ENCODE assay signal across 19 mouse cellular contexts in genomic region chr9:116241290-116241689, GRCm38 (mm10).
DNase-seq lines count a peak whose midpoint lies in the region; ATAC-seq lines count a peak whose summit lies in the region.
"Had no signal": no experiment of that assay in that cellular context is flagged by ENCODE, and none has a peak within 500 bp of the region (broad histone marks: within the 10 kb centered on the region; RNA-seq: fewer than 3 reads in every experiment).

No protein-coding gene starts in this region.

- no peaks in the 10 kb centered on the region for H3K36me3 ChIP-seq in intestine, embryonic 14.5 days (ENCODE audit: control insufficient read depth, insufficient read depth, low read length)
- H3K36me3 ChIP-seq in intestine, embryonic 16.5 days (ENCODE audit: control insufficient read depth, insufficient read depth, low read length), result no peaks in the 10 kb centered on the region
- H3K36me3 ChIP-seq in lung, embryonic 16.5 days (ENCODE audit: control insufficient read depth, insufficient read depth, low read length), result no peaks in the 10 kb centered on the region
- no peaks in the 10 kb centered on the region for H3K36me3 ChIP-seq in liver, embryonic 11.5 days (ENCODE audit: control insufficient read depth, insufficient read depth, low read length)
- H3K36me3 ChIP-seq: embryonic facial prominence, embryonic 15.5 days; hindbrain, embryonic 10.5 days; limb, embryonic 12.5 days; liver, embryonic 13.5 days; midbrain, embryonic 12.5 days; neural tube, embryonic 12.5 days had no signal

- no peak overlapping the region for H3K4me3 ChIP-seq in intestine, embryonic 14.5 days (ENCODE audit: low read depth, low read length)
- H3K4me3 ChIP-seq in intestine, embryonic 16.5 days (ENCODE audit: low read length), result no peak overlapping the region
- no peak overlapping the region for H3K4me3 ChIP-seq in lung, embryonic 16.5 days (ENCODE audit: low read length)
- no peak overlapping the region for H3K4me3 ChIP-seq in liver, embryonic 11.5 days (ENCODE audit: low read depth, low read length)
- H3K4me3 ChIP-seq: embryonic facial prominence, embryonic 15.5 days; hindbrain, embryonic 10.5 days; limb, embryonic 12.5 days; liver, embryonic 13.5 days; midbrain, embryonic 12.5 days; neural tube, embryonic 12.5 days had no signal

- no peak overlapping the region for H3K9ac ChIP-seq in intestine, embryonic 14.5 days (ENCODE audit: low read length)
- no peak overlapping the region for H3K9ac ChIP-seq in intestine, embryonic 16.5 days (ENCODE audit: low read depth, low read length)
- peak overlapping the region; percentile 8; the same call in 1 of the 2 replicates for H3K9ac ChIP-seq in lung, embryonic 16.5 days (ENCODE audit: low read length)
- H3K9ac ChIP-seq in liver, embryonic 11.5 days (ENCODE audit: low read depth, low read length), result no peak overlapping the region
- H3K9ac ChIP-seq: embryonic facial prominence, embryonic 15.5 days; forebrain, postnatal 0 days; limb, embryonic 12.5 days; liver, embryonic 13.5 days; midbrain, embryonic 12.5 days; neural tube, embryonic 12.5 days had no signal

- peak; percentile 58 for ATAC-seq in intestine, embryonic 14.5 days (replicated peaks; ENCODE audit: low FRiP score, low TSS enrichment, low read depth)
- ATAC-seq in intestine, embryonic 16.5 days, result peak; percentile 52
- ATAC-seq in lung, embryonic 16.5 days (ENCODE audit: low read depth), result peak; percentile 35
- no peak for ATAC-seq in liver, embryonic 11.5 days (replicated peaks; ENCODE audit: low FRiP score)
- ATAC-seq: forebrain, postnatal 0 days; inflammation-experienced regulatory T-cells, adult 6 months had no signal

- DNase-seq in intestine, embryonic 14.5 days (ENCODE audit: low spot score), result no peak
- peak; percentile 30 for DNase-seq in skeletal muscle tissue, adult 2 months (ENCODE audit: low read depth, low spot score)
- no peak for DNase-seq in testis, postnatal 10 days (ENCODE audit: low spot score)
- no peak for DNase-seq in heart, adult 8-10 months (ENCODE audit: low spot score)
- DNase-seq in retina, embryonic 14.5 days (ENCODE audit: low spot score), result no peak
- no peak for DNase-seq in liver, embryonic 11.5 days (ENCODE audit: low spot score)
- DNase-seq: adrenal gland, adult 2 months; cerebellum, postnatal 36 days; forebrain, postnatal 0 days; liver, embryonic 13.5 days; thymus, postnatal 25 days had no signal

- peak overlapping the region; percentile 28; the same call in 1 of the 2 replicates for H3K4me2 ChIP-seq in intestine, embryonic 14.5 days (ENCODE audit: low read length)
- peak overlapping the region; percentile 2; the same call in 1 of the 2 replicates for H3K4me2 ChIP-seq in intestine, embryonic 16.5 days (ENCODE audit: low read depth, low read length)
- peak overlapping the region; percentile 46 for H3K4me2 ChIP-seq in lung, embryonic 16.5 days (ENCODE audit: low read depth, low read length)
- no peak overlapping the region for H3K4me2 ChIP-seq in liver, embryonic 11.5 days
- H3K4me2 ChIP-seq: embryonic facial prominence, embryonic 15.5 days; limb, embryonic 12.5 days; liver, embryonic 13.5 days; midbrain, embryonic 12.5 days; neural tube, embryonic 12.5 days had no signal

- 28% methylated on average over 10 of the region's 10 CpGs for WGBS in intestine, embryonic 14.5 days
- 35% methylated on average over 10 of the region's 10 CpGs for WGBS in intestine, embryonic 16.5 days
- WGBS in lung, embryonic 16.5 days, result 23% methylated on average over 10 of the region's 10 CpGs
- WGBS in liver, embryonic 11.5 days, result 80% methylated on average over 10 of the region's 10 CpGs

- H3K9me3 ChIP-seq in intestine, embryonic 14.5 days (ENCODE audit: control insufficient read depth, low read length), result no peaks in the 10 kb centered on the region
- H3K9me3 ChIP-seq in intestine, embryonic 16.5 days (ENCODE audit: control insufficient read depth, low read length), result no peaks in the 10 kb centered on the region
- H3K9me3 ChIP-seq in lung, embryonic 16.5 days (ENCODE audit: control insufficient read depth, low read length), result no peaks in the 10 kb centered on the region
- no peaks in the 10 kb centered on the region for H3K9me3 ChIP-seq in liver, embryonic 11.5 days (ENCODE audit: control insufficient read depth, low read length)
- H3K9me3 ChIP-seq: embryonic facial prominence, embryonic 15.5 days; hindbrain, embryonic 10.5 days; limb, embryonic 12.5 days; liver, embryonic 13.5 days; midbrain, embryonic 12.5 days; neural tube, embryonic 12.5 days had no signal

- H3K27ac ChIP-seq in intestine, embryonic 14.5 days (ENCODE audit: low read depth), result 0 out of 2 replicates have a peak overlapping the region, but pooled peaks have one; percentile 22
- no peak overlapping the region for H3K27ac ChIP-seq in intestine, embryonic 16.5 days (ENCODE audit: low read length)
- H3K27ac ChIP-seq in lung, embryonic 16.5 days (ENCODE audit: low read length), result peak overlapping the region; percentile 89
- H3K27ac ChIP-seq in liver, embryonic 11.5 days (ENCODE audit: low read depth, low read length), result no peak overlapping the region
- H3K27ac ChIP-seq: embryonic facial prominence, embryonic 15.5 days; hindbrain, embryonic 10.5 days; limb, embryonic 12.5 days; liver, embryonic 13.5 days; midbrain, embryonic 12.5 days; neural tube, embryonic 12.5 days had no signal

- H3K4me1 ChIP-seq in intestine, embryonic 14.5 days (replicated peaks; ENCODE audit: control insufficient read depth, insufficient read depth, low read length), result peaks cover 9% of the 10 kb centered on the region
- 0 out of 2 replicates have a peak, but pooled peaks cover 2% of the 10 kb centered on the region for H3K4me1 ChIP-seq in intestine, embryonic 16.5 days (ENCODE audit: control insufficient read depth, insufficient read depth, low read length)
- peaks cover 18% of the 10 kb centered on the region for H3K4me1 ChIP-seq in lung, embryonic 16.5 days (replicated peaks; ENCODE audit: control insufficient read depth, insufficient read depth, low read length)
- H3K4me1 ChIP-seq in liver, embryonic 11.5 days (replicated peaks; ENCODE audit: control insufficient read depth, insufficient read depth, low read length), result no peaks in the 10 kb centered on the region
- H3K4me1 ChIP-seq: embryonic facial prominence, embryonic 15.5 days; hindbrain, embryonic 10.5 days; liver, embryonic 13.5 days; midbrain, embryonic 12.5 days; neural tube, embryonic 12.5 days had no signal

- no peaks in the 10 kb centered on the region for H3K27me3 ChIP-seq in intestine, embryonic 14.5 days (replicated peaks; ENCODE audit: control insufficient read depth, insufficient read depth, low read length)
- no peaks in the 10 kb centered on the region for H3K27me3 ChIP-seq in intestine, embryonic 16.5 days (replicated peaks; ENCODE audit: control insufficient read depth, insufficient read depth, low read length)
- H3K27me3 ChIP-seq in lung, embryonic 16.5 days (ENCODE audit: control insufficient read depth, insufficient read depth, low read depth, low read length), result no peaks in the 10 kb centered on the region
- no peaks in the 10 kb centered on the region for H3K27me3 ChIP-seq in liver, embryonic 11.5 days (replicated peaks; ENCODE audit: control insufficient read depth, insufficient read depth, low read length)
- H3K27me3 ChIP-seq: embryonic facial prominence, embryonic 15.5 days; limb, embryonic 12.5 days; liver, embryonic 13.5 days; midbrain, embryonic 12.5 days; neural tube, embryonic 12.5 days had no signal

Comparison
In these comparisons a context has a peak if more than half of its experiments do, and no peak if none do; other contexts are left out.
1. H3K27ac ChIP-seq: peak in intestine, embryonic 14.5 days (single experiment) and lung, embryonic 16.5 days (single experiment); none in intestine, embryonic 16.5 days (single experiment) and liver, embryonic 11.5 days (single experiment).